Comparison of ENCODE assay signal across 17 mouse cellular contexts in genomic region chr16:30271223-30271761, GRCm38 (mm10). TPM values are rescaled to one million over a fixed set of nuclear protein-coding genes. Genes with fewer than 3 reads are reported as not detected.
DNase-seq lines count a peak whose midpoint lies in the region; ATAC-seq and TF ChIP-seq lines count a peak whose summit lies in the region.
"Had no signal": no experiment of that assay in that cellular context is flagged by ENCODE, and none has a peak within 500 bp of the region (broad histone marks: within the 10 kb centered on the region; RNA-seq: fewer than 3 reads in every experiment).

No protein-coding gene starts in this region.

- WGBS in forebrain, embryonic 13.5 days: 64% methylated on average over 8 of the region's 8 CpGs
- WGBS in forebrain, embryonic 14.5 days: 68% methylated on average over 8 of the region's 8 CpGs
- WGBS in embryonic facial prominence, embryonic 13.5 days: 22% methylated on average over 8 of the region's 8 CpGs
- 26% methylated on average over 8 of the region's 8 CpGs for WGBS in limb, embryonic 14.5 days

- DNase-seq in forebrain, embryonic 14.5 days (ENCODE audit: low spot score): no peak
- peak; percentile 33 for DNase-seq in Muller cell, postnatal 12 days (ENCODE audit: inconsistent ontology term)
- DNase-seq in limb, embryonic 14.5 days (ENCODE audit: low spot score): peak; percentile 72
- DNase-seq in spleen, postnatal 4 days (ENCODE audit: low spot score in 2 of 2): no peak
- no peak for DNase-seq in adipocyte (ENCODE audit: low spot score)
- DNase-seq: adrenal gland, postnatal 25 days; cerebellum, postnatal 14 days; kidney, adult 9 months; liver, embryonic 13.5 days; lung, postnatal 36 days; right cerebral cortex, postnatal 25 days had no signal

- H3K4me2 ChIP-seq in forebrain, embryonic 13.5 days: no peak overlapping the region
- H3K4me2 ChIP-seq in forebrain, embryonic 14.5 days (ENCODE audit: low read length): no peak overlapping the region
- peak overlapping the region; percentile 11; the same call in 1 of the 2 replicates for H3K4me2 ChIP-seq in embryonic facial prominence, embryonic 13.5 days
- H3K4me2 ChIP-seq in limb, embryonic 14.5 days (replicated peaks; ENCODE audit: low read depth, low read length, severe bottlenecking): no peak overlapping the region
- H3K4me2 ChIP-seq: heart, embryonic 11.5 days; hindbrain, embryonic 13.5 days; liver, embryonic 13.5 days; midbrain, embryonic 12.5 days had no signal

- no peaks in the 10 kb centered on the region for H3K27me3 ChIP-seq in forebrain, embryonic 13.5 days
- no peaks in the 10 kb centered on the region for H3K27me3 ChIP-seq in forebrain, embryonic 14.5 days (replicated peaks; ENCODE audit: control insufficient read depth, insufficient read depth, low read length)
- no peaks in the 10 kb centered on the region for H3K27me3 ChIP-seq in embryonic facial prominence, embryonic 13.5 days
- no peaks in the 10 kb centered on the region for H3K27me3 ChIP-seq in limb, embryonic 14.5 days (ENCODE audit: control insufficient read depth, insufficient read depth, low read length)
- H3K27me3 ChIP-seq: liver, embryonic 13.5 days had no signal

- H3K27ac ChIP-seq in forebrain, embryonic 13.5 days: peak overlapping the region; percentile 49
- H3K27ac ChIP-seq in forebrain, embryonic 14.5 days (ENCODE audit: low read depth, low read length): no peak overlapping the region
- H3K27ac ChIP-seq in embryonic facial prominence, embryonic 13.5 days: peak overlapping the region; percentile 92
- peak overlapping the region; percentile 80 for H3K27ac ChIP-seq in limb, embryonic 14.5 days (replicated peaks; ENCODE audit: low read depth, low read length)
- H3K27ac ChIP-seq: hindbrain, embryonic 13.5 days; liver, embryonic 13.5 days; midbrain, embryonic 12.5 days had no signal

- no peak overlapping the region for H3K4me3 ChIP-seq in forebrain, embryonic 13.5 days
- H3K4me3 ChIP-seq in forebrain, embryonic 14.5 days (ENCODE audit: low read depth, low read length): no peak overlapping the region
- no peak overlapping the region for H3K4me3 ChIP-seq in embryonic facial prominence, embryonic 13.5 days
- no peak overlapping the region for H3K4me3 ChIP-seq in limb, embryonic 14.5 days (replicated peaks; ENCODE audit: low read length)
- H3K4me3 ChIP-seq: hindbrain, embryonic 13.5 days; liver, embryonic 13.5 days; midbrain, embryonic 12.5 days had no signal

- no peaks in the 10 kb centered on the region for H3K36me3 ChIP-seq in forebrain, embryonic 13.5 days (ENCODE audit: poor library complexity, severe bottlenecking)
- H3K36me3 ChIP-seq in forebrain, embryonic 14.5 days (ENCODE audit: control insufficient read depth, insufficient read depth, low read length): no peaks in the 10 kb centered on the region
- no peaks in the 10 kb centered on the region for H3K36me3 ChIP-seq in embryonic facial prominence, embryonic 13.5 days
- H3K36me3 ChIP-seq in limb, embryonic 14.5 days (ENCODE audit: control insufficient read depth, insufficient read depth, low read length): no peaks in the 10 kb centered on the region
- H3K36me3 ChIP-seq: hindbrain, embryonic 13.5 days; liver, embryonic 13.5 days; midbrain, embryonic 12.5 days had no signal

- no peak for ATAC-seq in forebrain, embryonic 13.5 days
- ATAC-seq in forebrain, embryonic 14.5 days: no peak
- no peak for ATAC-seq in embryonic facial prominence, embryonic 13.5 days (ENCODE audit: insufficient number of reproducible peaks, insufficient read depth, low FRiP score, low TSS enrichment, low read depth)
- peak; percentile 69 for ATAC-seq in limb, embryonic 14.5 days (ENCODE audit: low FRiP score, low read depth)

- no peak overlapping the region for H3K9ac ChIP-seq in forebrain, embryonic 13.5 days
- no peak overlapping the region for H3K9ac ChIP-seq in forebrain, embryonic 14.5 days (ENCODE audit: low read length)
- H3K9ac ChIP-seq in embryonic facial prominence, embryonic 13.5 days: peak overlapping the region; percentile 51
- H3K9ac ChIP-seq in limb, embryonic 14.5 days (ENCODE audit: low read depth, low read length, severe bottlenecking): no peak overlapping the region
- H3K9ac ChIP-seq: hindbrain, embryonic 13.5 days; liver, embryonic 13.5 days; midbrain, embryonic 12.5 days had no signal

- TF ChIP-seq POLR2A in limb, embryonic 14.5 days (IDR thresholded peaks at IDR 0.05; ENCODE audit: borderline replicate concordance, extremely low read depth, insufficient read depth, insufficient read length): no peak

- peaks cover 27% of the 10 kb centered on the region for H3K4me1 ChIP-seq in forebrain, embryonic 13.5 days
- H3K4me1 ChIP-seq in forebrain, embryonic 14.5 days (ENCODE audit: control insufficient read depth, insufficient read depth, low read length): peaks cover 12% of the 10 kb centered on the region
- H3K4me1 ChIP-seq in embryonic facial prominence, embryonic 13.5 days: peaks cover 43% of the 10 kb centered on the region
- peaks cover 24% of the 10 kb centered on the region; the same call in 1 of the 2 replicates for H3K4me1 ChIP-seq in limb, embryonic 14.5 days (ENCODE audit: control insufficient read depth, insufficient read depth, low read length)
- H3K4me1 ChIP-seq: liver, embryonic 13.5 days had no signal

- H3K9me3 ChIP-seq in forebrain, embryonic 13.5 days (replicated peaks): no peaks in the 10 kb centered on the region
- no peaks in the 10 kb centered on the region for H3K9me3 ChIP-seq in forebrain, embryonic 14.5 days (replicated peaks; ENCODE audit: control insufficient read depth, low read length)
- no peaks in the 10 kb centered on the region for H3K9me3 ChIP-seq in embryonic facial prominence, embryonic 13.5 days
- H3K9me3 ChIP-seq in limb, embryonic 14.5 days (ENCODE audit: control insufficient read depth, low read length): no peaks in the 10 kb centered on the region
- H3K9me3 ChIP-seq: hindbrain, embryonic 13.5 days; liver, embryonic 13.5 days; midbrain, embryonic 12.5 days had no signal

RNA-seq across cellular contexts. Expression of gene Cpn2, which starts 4.0 kb away (rescaled TPM):
- not detected in 2 replicates for polyA plus RNA-seq in forebrain, embryonic 13.5 days (2015; fragmentation: Nextera tagmentation; extraction: Ambion mirVana)
- polyA plus RNA-seq in forebrain, embryonic 14.5 days (2014; fragmentation: Nextera tagmentation; extraction: Ambion mirVana): not detected in 2 replicates
- 0.10 TPM in 1 of 2 replicates, not detected in the other for polyA plus RNA-seq in embryonic facial prominence, embryonic 13.5 days (2015; fragmentation: Nextera tagmentation; extraction: Ambion mirVana)
- not detected in 2 replicates for polyA plus RNA-seq in limb, embryonic 14.5 days (2012; rRNA removed)
- not detected in 2 replicates for polyA plus RNA-seq in limb, embryonic 14.5 days (2014; fragmentation: Nextera tagmentation; extraction: Ambion mirVana)
- polyA plus RNA-seq: forebrain, embryonic 11.5 days; heart, embryonic 11.5 days; hindbrain, embryonic 13.5 days; midbrain, embryonic 12.5 days had no signal

RNA-seq across cellular contexts. Expression of gene Lrrc15, which starts 11.8 kb away (rescaled TPM):
- polyA plus RNA-seq in forebrain, embryonic 13.5 days (2015; fragmentation: Nextera tagmentation; extraction: Ambion mirVana): 0.08 and 0.09 TPM in 2 replicates
- 0.07 and 0.10 TPM in 2 replicates for polyA plus RNA-seq in forebrain, embryonic 14.5 days (2014; fragmentation: Nextera tagmentation; extraction: Ambion mirVana)
- 1.1 and 1.4 TPM in 2 replicates for polyA plus RNA-seq in embryonic facial prominence, embryonic 13.5 days (2015; fragmentation: Nextera tagmentation; extraction: Ambion mirVana)
- polyA plus RNA-seq in limb, embryonic 14.5 days (2012; rRNA removed): 1.4 and 1.6 TPM in 2 replicates
- polyA plus RNA-seq in limb, embryonic 14.5 days (2014; fragmentation: Nextera tagmentation; extraction: Ambion mirVana): 1.8 and 1.9 TPM in 2 replicates
- polyA plus RNA-seq: liver, embryonic 13.5 days had no signal

RNA-seq across cellular contexts. Expression of gene Gp5, which starts 39.3 kb away (rescaled TPM):
- 0.34 and 0.64 TPM in 2 replicates for polyA plus RNA-seq in forebrain, embryonic 13.5 days (2015; fragmentation: Nextera tagmentation; extraction: Ambion mirVana)
- polyA plus RNA-seq in forebrain, embryonic 14.5 days (2014; fragmentation: Nextera tagmentation; extraction: Ambion mirVana): 0.28 and 0.32 TPM in 2 replicates
- 1.1 and 1.6 TPM in 2 replicates for polyA plus RNA-seq in embryonic facial prominence, embryonic 13.5 days (2015; fragmentation: Nextera tagmentation; extraction: Ambion mirVana)
- 0.72 and 1.3 TPM in 2 replicates for polyA plus RNA-seq in limb, embryonic 14.5 days (2012; rRNA removed)
- polyA plus RNA-seq in limb, embryonic 14.5 days (2014; fragmentation: Nextera tagmentation; extraction: Ambion mirVana): 0.58 and 0.67 TPM in 2 replicates

Comparison
In these comparisons a context has a peak if more than half of its experiments do, and no peak if none do; other contexts are left out.
1. DNase-seq: peak in Muller cell, postnatal 12 days (single experiment) and limb, embryonic 14.5 days (single experiment); none in forebrain, embryonic 14.5 days (single experiment), spleen, postnatal 4 days (0 of 2) and adipocyte (single experiment).